Mouse (Mus musculus) heart, embryonic 16.5 days (tissue): ENCODE measurements around the gene Insig2. TPM values are rescaled to one million over a fixed set of nuclear protein-coding genes. Genes with fewer than 3 reads are reported as not detected.

Source experiments
- ATAC-seq: fragments of 200-750 bp; cut with Nextera tagmentation; replicated peaks from 2 replicates; pipeline ENCODE4 v1.8.0; 2017; ENCODE audit warnings: moderate number of reproducible peaks; ENCODE audit not compliant: insufficient read depth, low FRiP score; ENCODE audit errors: extremely low read depth
- H3K27ac ChIP-seq: fragments of 300-500 bp; sonication (generic); 2 replicates; pipeline ENCODE4 v1.5.1; 2014; ENCODE audit warnings: mild to moderate bottlenecking, low read length, control low read depth, moderate library complexity
- H3K27me3 ChIP-seq: fragments of 300-500 bp; sonication (generic); 2 replicates; pipeline ENCODE4 v1.6.1; 2014; ENCODE audit warnings: low read length, mixed read lengths; ENCODE audit not compliant: control insufficient read depth, insufficient read depth
- H3K36me3 ChIP-seq: fragments of 300-500 bp; sonication (generic); 2 replicates; pipeline ENCODE4 v1.6.1; 2014; ENCODE audit not compliant: control insufficient read depth, insufficient read depth
- H3K4me1 ChIP-seq: fragments of 300-500 bp; sonication (generic); 2 replicates; pipeline ENCODE4 v1.6.1; 2014; ENCODE audit warnings: low read length, mixed read lengths; ENCODE audit not compliant: control insufficient read depth, insufficient read depth
- H3K4me2 ChIP-seq: fragments of 300-500 bp; sonication (generic); 2 replicates; pipeline ENCODE4 v1.6.1; 2014; ENCODE audit warnings: low read depth, mild to moderate bottlenecking, control low read depth, low read length
- H3K4me3 ChIP-seq: fragments of 300-500 bp; sonication (generic); 2 replicates; pipeline ENCODE4 v1.5.1; 2014; ENCODE audit warnings: mild to moderate bottlenecking, control low read depth, low read length
- H3K9ac ChIP-seq: fragments of 300-500 bp; sonication (generic); 2 replicates; pipeline ENCODE4 v1.6.1; 2014; ENCODE audit warnings: low read length, control low read depth
- H3K9me3 ChIP-seq: fragments of 300-500 bp; sonication (generic); replicated peaks from 2 replicates; pipeline ENCODE4 v1.6.1; 2016; ENCODE audit warnings: low read length; ENCODE audit not compliant: control insufficient read depth
- WGBS: fragments of 180-500 bp; shearing (Covaris S2); extraction: QIAGEN DNeasy Blood & Tissue Kit; methylation state at CpG from one replicate; pipeline ENCODE4 v1.1.7; 2014; 5-methylcytosine and 5-hydroxymethylcytosine counted together
- polyA plus RNA-seq: library from polyadenylated mRNA; unstranded; fragments of >200 nt; fragmentation: Nextera tagmentation; extraction: Ambion mirVana; gene quantifications from 2 replicates; pipeline ENCODE4 v1.2.1, GENCODE M21; 2015

The Insig2 gene
- polyA plus RNA-seq, 1 experiment from 2014 or later, result 46.8 TPM

GRCm38 (mm10) chr1:121360561-121360960 lies 28.2 kb upstream of the Insig2 start:
- ATAC-seq, result no peak
- H3K4me1 ChIP-seq, result no peaks in the 10 kb centered on the region
- no peak overlapping the region for H3K27ac ChIP-seq
- 24% methylated on average over 4 of the region's 4 CpGs for WGBS
- H3K4me2 ChIP-seq, result no peak overlapping the region
- H3K9ac ChIP-seq, result no peak overlapping the region
- no peaks in the 10 kb centered on the region for H3K27me3 ChIP-seq
- no peaks in the 10 kb centered on the region; the same call in none of the 2 replicates for H3K9me3 ChIP-seq
- H3K36me3 ChIP-seq, result no peaks in the 10 kb centered on the region
- H3K4me3 ChIP-seq, result no peak overlapping the region

- Histone ChIP-seq H3K9ac (no peak overlapping the region), H3K4me3 (no peak overlapping the region), H3K4me2 (no peak overlapping the region), H3K9me3 (no peaks in the 10 kb centered on the region; the same call in 1 of the 2 replicates), H3K36me3 (no peaks in the 10 kb centered on the region), H3K4me1 (no peaks in the 10 kb centered on the region), H3K27me3 (no peaks in the 10 kb centered on the region), H3K27ac (no peak overlapping the region)
- ATAC-seq, result no peak
- 72% methylated on average over 12 of the region's 12 CpGs for WGBS
Observed at GRCm38 (mm10) chr1:121359680-121360079, 27.3 kb upstream of the Insig2 start.

GRCm38 (mm10) chr1:121353779-121354178 lies 21.4 kb upstream of the Insig2 start:
- ATAC-seq, result no peak
- Histone ChIP-seq H3K4me1 (no peaks in the 10 kb centered on the region), H3K4me2 (no peak overlapping the region), H3K27me3 (no peaks in the 10 kb centered on the region), H3K27ac (no peak overlapping the region), H3K36me3 (no peaks in the 10 kb centered on the region), H3K9ac (no peak overlapping the region), H3K9me3 (peaks cover 4% of the 10 kb centered on the region; the same call in 1 of the 2 replicates), H3K4me3 (no peak overlapping the region)

- Histone ChIP-seq H3K27ac (no peak overlapping the region), H3K27me3 (no peaks in the 10 kb centered on the region), H3K9ac (no peak overlapping the region), H3K4me1 (no peaks in the 10 kb centered on the region), H3K9me3 (peaks cover 4% of the 10 kb centered on the region; the same call in 1 of the 2 replicates), H3K4me2 (no peak overlapping the region), H3K4me3 (no peak overlapping the region), H3K36me3 (no peaks in the 10 kb centered on the region)
- no peak for ATAC-seq
- WGBS, result 54% methylated on average over 3 of the region's 3 CpGs
Observed at GRCm38 (mm10) chr1:121351037-121351436, 18.6 kb upstream of the Insig2 start.

- no peak overlapping the region for H3K4me2 ChIP-seq
- no peaks in the 10 kb centered on the region for H3K36me3 ChIP-seq
- no peak for ATAC-seq
- no peak overlapping the region for H3K9ac ChIP-seq
- H3K4me3 ChIP-seq, result no peak overlapping the region
- no peaks in the 10 kb centered on the region for H3K27me3 ChIP-seq
- H3K4me1 ChIP-seq, result no peaks in the 10 kb centered on the region
- WGBS, result 79% methylated on average over 13 of the region's 13 CpGs
- H3K9me3 ChIP-seq, result peaks cover 4% of the 10 kb centered on the region; the same call in 1 of the 2 replicates
- H3K27ac ChIP-seq, result no peak overlapping the region
Observed at GRCm38 (mm10) chr1:121350616-121351015, 18.2 kb upstream of the Insig2 start.

GRCm38 (mm10) chr1:121348875-121349847 lies 16.8 kb upstream of the Insig2 start:
- WGBS, result 64% methylated on average over 4 of the region's 4 CpGs
- ATAC-seq, result no peak

GRCm38 (mm10) chr1:121343966-121344365 lies 11.6 kb upstream of the Insig2 start:
- Histone ChIP-seq H3K27me3 (no peaks in the 10 kb centered on the region), H3K9ac (no peak overlapping the region), H3K36me3 (no peaks in the 10 kb centered on the region), H3K4me2 (no peak overlapping the region), H3K4me1 (no peaks in the 10 kb centered on the region), H3K27ac (no peak overlapping the region), H3K9me3 (no peaks in the 10 kb centered on the region), H3K4me3 (no peak overlapping the region)
- 57% methylated on average over 5 of the region's 5 CpGs for WGBS
- no peak for ATAC-seq

More at GRCm38 (mm10) chr1:121348875-121349847, 16.8 kb upstream of the Insig2 start:
- H3K27me3 ChIP-seq, result no peaks in the 10 kb centered on the region
- no peak overlapping the region for H3K4me2 ChIP-seq
- no peaks in the 10 kb centered on the region for H3K36me3 ChIP-seq
- peaks cover 4% of the 10 kb centered on the region; the same call in 1 of the 2 replicates for H3K9me3 ChIP-seq
- H3K4me3 ChIP-seq, result no peak overlapping the region
- H3K27ac ChIP-seq, result no peak overlapping the region
- no peaks in the 10 kb centered on the region for H3K4me1 ChIP-seq
- H3K9ac ChIP-seq, result no peak overlapping the region

GRCm38 (mm10) chr1:121335789-121336188 lies 3.4 kb upstream of the Insig2 start:
- Histone ChIP-seq H3K4me2 (no peak overlapping the region), H3K4me3 (no peak overlapping the region), H3K27me3 (no peaks in the 10 kb centered on the region), H3K9me3 (no peaks in the 10 kb centered on the region), H3K36me3 (0 out of 2 replicates have a peak, but pooled peaks cover 3% of the 10 kb centered on the region), H3K9ac (no peak overlapping the region), H3K4me1 (no peaks in the 10 kb centered on the region), H3K27ac (no peak overlapping the region)
- no peak for ATAC-seq
- WGBS, result 67% methylated on average over 4 of the region's 4 CpGs

- H3K27ac ChIP-seq, result no peak overlapping the region
- 0 out of 2 replicates have a peak, but pooled peaks cover 3% of the 10 kb centered on the region for H3K36me3 ChIP-seq
Observed at GRCm38 (mm10) chr1:121333986-121334703, 1.8 kb upstream of the Insig2 start.

More at GRCm38 (mm10) chr1:121333986-121334703, 1.8 kb upstream of the Insig2 start:
- no peak for ATAC-seq
- 95% methylated on average over 4 of the region's 4 CpGs for WGBS
- no peaks in the 10 kb centered on the region for H3K4me1 ChIP-seq
- H3K9ac ChIP-seq, result no peak overlapping the region
- H3K27me3 ChIP-seq, result no peaks in the 10 kb centered on the region
- no peak overlapping the region for H3K4me2 ChIP-seq
- H3K4me3 ChIP-seq, result no peak overlapping the region
- no peaks in the 10 kb centered on the region for H3K9me3 ChIP-seq
